Mouse (Mus musculus) liver, embryonic 13.5 days (tissue): ENCODE results near the gene Plcb1. TPM values are rescaled to one million over a fixed set of nuclear protein-coding genes. Genes with fewer than 3 reads are reported as not detected.
"Not testable (repeated sequence)": the region's sequence is repeated elsewhere in the genome, so short reads cannot be mapped to it uniquely, and the experiment has no call there.

ENCODE experiments used
- ATAC-seq: fragments of 200-750 bp; cut with Nextera tagmentation; 2 replicates; pipeline ENCODE4 v1.8.0; 2017; ENCODE audit warnings: low read depth, mild to moderate bottlenecking, moderate number of reproducible peaks, moderate library complexity
- DNase-seq: peaks from one replicate; pipeline ENCODE4 v3.0.0; 2022
- H3K27ac ChIP-seq: fragments of 300-500 bp; sonication (generic); 2 replicates; pipeline ENCODE4 v1.5.1; 2015; ENCODE audit warnings: moderate library complexity, mild to moderate bottlenecking, inconsistent platforms
- H3K27me3 ChIP-seq: fragments of 300-500 bp; sonication (generic); 2 replicates; pipeline ENCODE4 v1.6.1; 2015; ENCODE audit warnings: mild to moderate bottlenecking, inconsistent platforms
- H3K36me3 ChIP-seq: fragments of 300-500 bp; sonication (generic); 2 replicates; pipeline ENCODE4 v1.6.1; 2015; ENCODE audit warnings: mild to moderate bottlenecking, inconsistent platforms
- H3K4me1 ChIP-seq: fragments of 300-500 bp; sonication (generic); replicated peaks from 2 replicates; pipeline ENCODE4 v1.6.1; 2015; ENCODE audit warnings: inconsistent platforms
- H3K4me2 ChIP-seq: fragments of 300-500 bp; sonication (generic); 2 replicates; pipeline ENCODE4 v1.6.1; 2015; ENCODE audit warnings: inconsistent platforms, mild to moderate bottlenecking, moderate library complexity
- H3K4me3 ChIP-seq: fragments of 300-500 bp; sonication (generic); replicated peaks from 2 replicates; pipeline ENCODE4 v1.5.1; 2015; ENCODE audit warnings: mild to moderate bottlenecking, inconsistent platforms
- H3K9ac ChIP-seq: fragments of 300-500 bp; sonication (generic); 2 replicates; pipeline ENCODE4 v1.6.1; 2015; ENCODE audit warnings: mild to moderate bottlenecking, inconsistent platforms
- H3K9me3 ChIP-seq: fragments of 300-500 bp; sonication (generic); replicated peaks from 2 replicates; pipeline ENCODE4 v1.6.1; 2016; ENCODE audit warnings: inconsistent platforms
- WGBS: fragments of 180-500 bp; shearing (Covaris S2); methylation state at CpG from one replicate; pipeline ENCODE4 v1.1.7; 2015; ENCODE audit not compliant: insufficient replicate concordance; 5-methylcytosine and 5-hydroxymethylcytosine counted together
- polyA plus RNA-seq: library from polyadenylated mRNA; unstranded; fragments of >200 nt; fragmentation: Nextera tagmentation; extraction: Ambion mirVana; gene quantifications from 2 replicates; pipeline ENCODE4 v1.2.1, GENCODE M21; 2015

Plcb1 gene
- polyA plus RNA-seq, 1 experiment from 2014 or later: 2.4 TPM

DNA sequence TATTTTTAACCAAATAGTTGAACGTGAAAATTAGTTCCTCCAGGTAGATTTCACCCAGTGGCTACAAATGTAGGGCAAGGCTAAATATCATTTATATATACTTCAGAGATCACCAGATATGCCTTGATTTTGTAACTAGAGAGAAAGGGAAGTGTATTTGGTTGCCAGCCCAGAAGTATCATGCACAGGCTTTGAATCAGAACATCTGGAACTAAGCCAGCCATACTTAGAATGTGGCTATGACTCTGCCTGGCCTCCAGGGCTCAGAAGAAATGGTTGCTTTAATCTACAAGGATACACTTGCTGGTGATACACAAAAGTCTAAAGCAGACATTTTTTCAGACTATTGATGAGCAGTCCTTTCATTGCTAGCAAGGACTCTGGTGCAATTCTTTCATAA is 191.8 kb downstream of the Plcb1 start:
- Histone ChIP-seq H3K27ac (no peak overlapping the region), H3K27me3 (no peaks in the 10 kb centered on the region), H3K4me2 (no peak overlapping the region), H3K9me3 (no peaks in the 10 kb centered on the region), H3K4me1 (no peaks in the 10 kb centered on the region; the same call in 1 of the 2 replicates), H3K36me3 (no peaks in the 10 kb centered on the region), H3K9ac (no peak overlapping the region), H3K4me3 (no peak overlapping the region)
- 65% methylated on average over 1 of the region's 1 CpGs for WGBS
- ATAC-seq (no peak), DNase-seq (no peak)

DNA sequence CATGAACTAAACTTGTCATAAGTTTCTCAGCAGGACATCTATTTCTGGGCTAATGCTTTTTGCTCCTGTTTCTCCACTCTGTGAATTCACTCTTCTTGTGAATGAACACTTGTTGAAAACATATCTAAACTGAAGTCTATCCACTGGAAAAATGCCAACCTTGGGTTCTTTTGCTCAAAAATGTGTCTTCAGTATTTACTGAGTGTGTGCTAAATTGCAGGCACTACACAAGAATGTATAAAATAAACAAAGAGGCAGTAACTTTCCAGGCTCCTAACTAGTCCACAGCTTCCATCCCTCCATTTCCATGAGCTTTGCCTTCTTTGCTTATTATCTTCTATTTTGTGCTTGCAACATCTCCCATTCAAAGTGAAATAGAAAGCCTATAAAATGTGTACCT is 195.5 kb downstream of the Plcb1 start:
- H3K27me3 ChIP-seq: no peaks in the 10 kb centered on the region
- H3K9ac ChIP-seq: no peak overlapping the region
- DNase-seq: no peak
- no peaks in the 10 kb centered on the region for H3K36me3 ChIP-seq
- H3K9me3 ChIP-seq: no peaks in the 10 kb centered on the region
- H3K4me2 ChIP-seq: no peak overlapping the region
- no peak for ATAC-seq
- no peaks in the 10 kb centered on the region; the same call in 1 of the 2 replicates for H3K4me1 ChIP-seq
- no peak overlapping the region for H3K4me3 ChIP-seq
- no peak overlapping the region for H3K27ac ChIP-seq

DNA sequence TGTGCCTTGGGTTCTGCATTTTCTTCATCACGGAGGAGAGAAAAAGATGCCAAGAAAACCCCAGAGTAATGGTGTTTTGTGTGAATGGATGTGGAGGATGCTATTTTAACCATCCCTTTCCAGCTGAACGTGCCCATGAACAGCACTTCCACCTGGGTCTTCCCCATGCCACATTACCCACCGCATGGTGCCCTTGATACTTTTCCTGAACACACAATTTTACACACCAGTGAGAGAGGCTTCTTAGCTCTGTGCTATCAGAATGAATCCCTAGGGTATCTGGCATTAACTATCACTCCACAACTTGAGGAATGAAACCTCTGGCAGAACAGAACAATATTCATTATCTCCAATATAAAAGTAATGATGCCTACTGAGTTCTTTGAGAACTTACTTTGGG is 199.0 kb downstream of the Plcb1 start:
- no peaks in the 10 kb centered on the region for H3K9me3 ChIP-seq
- no peaks in the 10 kb centered on the region for H3K36me3 ChIP-seq
- H3K9ac ChIP-seq: no peak overlapping the region
- H3K4me3 ChIP-seq: no peak overlapping the region
- no peaks in the 10 kb centered on the region for H3K27me3 ChIP-seq
- no peak overlapping the region for H3K4me2 ChIP-seq
- DNase-seq (no peak), ATAC-seq (no peak)
- H3K4me1 ChIP-seq: peaks cover 6% of the 10 kb centered on the region
- WGBS: 78% methylated on average over 3 of the region's 3 CpGs
- H3K27ac ChIP-seq: no peak overlapping the region

DNA sequence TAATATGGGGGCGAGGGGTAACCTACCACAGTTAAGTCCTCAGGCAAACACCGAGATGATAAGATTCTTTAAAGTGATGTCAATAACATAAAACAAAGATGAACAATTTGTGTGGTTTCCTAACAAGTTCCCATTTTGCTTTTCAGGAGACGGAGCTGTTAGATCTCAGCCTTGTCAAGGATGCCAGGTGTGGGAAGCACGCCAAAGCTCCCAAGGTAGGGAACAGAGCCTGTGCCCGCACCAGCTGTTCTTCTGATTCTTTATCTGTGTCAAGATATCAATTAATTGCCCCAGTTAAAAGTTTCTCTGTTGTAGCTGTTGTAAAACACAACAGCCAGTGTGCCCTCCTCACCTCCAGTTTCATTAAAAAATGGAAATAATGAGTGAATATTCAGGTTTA is 202.1 kb downstream of the Plcb1 start:
- Histone ChIP-seq H3K4me3 (no peak overlapping the region), H3K4me1 (peaks cover 7% of the 10 kb centered on the region), H3K9me3 (no peaks in the 10 kb centered on the region), H3K4me2 (no peak overlapping the region), H3K27ac (no peak overlapping the region), H3K9ac (no peak overlapping the region), H3K27me3 (no peaks in the 10 kb centered on the region), H3K36me3 (no peaks in the 10 kb centered on the region)
- ATAC-seq: no peak
- 65% methylated on average over 5 of the region's 5 CpGs for WGBS
- DNase-seq: no peak

DNA sequence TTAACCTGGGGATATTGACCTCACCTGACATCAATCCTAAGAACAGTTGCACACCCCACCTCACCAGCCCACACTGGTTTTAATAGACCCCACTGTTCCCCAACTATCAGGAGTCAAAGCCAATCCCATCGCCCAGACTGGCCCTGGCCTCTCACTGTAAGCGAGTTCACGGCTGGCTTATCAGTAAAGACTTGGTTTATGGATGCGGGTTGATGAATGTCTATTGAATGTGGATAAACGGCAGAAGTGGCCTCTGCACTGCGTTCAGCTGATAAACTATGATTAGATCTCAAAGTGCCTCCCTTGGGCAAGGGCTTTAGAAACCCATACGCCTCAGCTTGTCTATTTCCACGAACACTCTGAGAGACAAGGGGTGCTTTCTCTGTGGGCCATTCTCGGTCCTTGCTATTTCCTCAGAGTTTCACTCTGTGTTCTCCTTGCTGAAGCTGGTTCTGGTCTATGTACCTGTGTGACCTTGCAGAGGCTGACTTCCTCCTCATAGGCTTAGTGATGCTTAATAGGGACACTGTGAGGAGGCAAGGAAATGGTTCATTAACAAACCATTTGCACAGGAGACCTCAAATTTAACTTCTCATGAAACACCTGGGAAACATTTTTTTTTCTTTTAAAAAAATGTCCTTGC is 203.9 kb downstream of the Plcb1 start:
- Histone ChIP-seq H3K4me3 (no peak overlapping the region), H3K9me3 (no peaks in the 10 kb centered on the region), H3K36me3 (no peaks in the 10 kb centered on the region), H3K27ac (no peak overlapping the region), H3K9ac (no peak overlapping the region), H3K27me3 (no peaks in the 10 kb centered on the region), H3K4me2 (no peak overlapping the region), H3K4me1 (peaks cover 7% of the 10 kb centered on the region)
- 42% methylated on average over 9 of the region's 9 CpGs for WGBS
- DNase-seq (no peak), ATAC-seq (peak; percentile 58; the same call in 1 of the 2 replicates)

DNA sequence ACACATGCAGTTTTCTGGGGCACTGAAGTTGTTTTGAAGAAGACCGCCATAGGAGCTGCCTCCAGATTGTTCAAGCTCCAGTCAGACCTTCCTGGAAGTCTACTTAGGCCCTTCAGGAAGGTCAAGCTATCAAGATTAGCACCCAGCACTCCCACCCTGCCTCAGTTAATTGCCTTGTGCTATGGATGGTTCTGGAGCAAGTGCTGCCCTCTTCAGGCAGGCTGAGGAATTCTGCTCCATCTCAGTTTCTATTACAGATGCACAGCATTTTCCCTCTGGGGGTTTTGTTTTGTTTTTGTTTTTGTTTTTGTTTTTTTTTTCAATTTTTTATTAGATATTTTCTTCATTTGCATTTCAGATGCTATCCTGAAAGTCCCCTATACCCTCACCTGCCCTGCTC is 221.3 kb downstream of the Plcb1 start:
- H3K36me3 ChIP-seq: no peaks in the 10 kb centered on the region
- H3K27ac ChIP-seq: no peak overlapping the region
- H3K9me3 ChIP-seq: no peaks in the 10 kb centered on the region
- DNase-seq (peak; percentile 1), ATAC-seq (no peak)
- no peaks in the 10 kb centered on the region for H3K27me3 ChIP-seq
- H3K4me2 ChIP-seq: no peak overlapping the region
- H3K9ac ChIP-seq: no peak overlapping the region
- 86% methylated on average over 1 of the region's 1 CpGs for WGBS
- H3K4me1 ChIP-seq: no peaks in the 10 kb centered on the region
- no peak overlapping the region for H3K4me3 ChIP-seq

DNA sequence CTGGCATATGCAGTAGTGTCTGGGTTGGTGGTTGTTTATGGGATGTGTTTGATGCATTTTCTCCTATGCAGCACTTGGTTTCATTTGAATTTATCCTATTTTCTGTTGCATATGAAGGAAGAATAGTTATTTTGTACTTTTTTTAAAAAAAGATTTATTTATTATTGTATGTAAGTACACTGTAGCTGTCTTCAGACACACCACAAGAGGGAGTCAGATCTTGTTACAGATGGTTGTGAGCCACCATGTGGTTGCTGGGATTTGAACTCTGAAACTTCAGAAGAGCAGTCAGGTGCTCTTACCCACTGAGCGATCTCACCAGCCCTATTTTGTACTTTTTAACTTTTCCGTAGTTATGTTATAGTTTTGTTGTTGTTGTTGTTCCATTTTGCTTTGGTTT is 222.0 kb downstream of the Plcb1 start:
- H3K27me3 ChIP-seq, H3K9me3 ChIP-seq, DNase-seq, H3K27ac ChIP-seq, H3K4me2 ChIP-seq, H3K9ac ChIP-seq, H3K36me3 ChIP-seq, H3K4me1 ChIP-seq, ATAC-seq, H3K4me3 ChIP-seq: not testable (repeated sequence)
- WGBS: 80% methylated on average over 2 of the region's 2 CpGs

DNA sequence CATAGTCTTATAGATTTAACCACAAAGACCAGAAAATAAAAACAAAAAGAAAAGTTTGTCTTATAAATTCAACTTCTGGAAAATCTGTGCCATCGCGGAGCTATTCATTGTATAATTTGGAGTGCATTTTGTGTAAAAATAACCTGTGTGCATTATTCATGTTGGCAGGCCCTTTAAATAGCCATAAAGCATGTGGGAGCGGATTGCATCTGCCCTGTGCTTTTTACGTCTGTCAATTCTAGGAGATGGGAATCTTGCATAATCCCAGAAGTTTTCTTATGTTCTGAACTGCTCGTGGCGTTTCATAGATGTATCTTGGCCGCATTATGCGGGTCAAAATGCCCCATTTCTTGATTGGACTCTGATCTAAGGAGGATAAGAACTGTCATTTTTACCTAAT is 224.5 kb downstream of the Plcb1 start:
- DNase-seq: no peak

DNA sequence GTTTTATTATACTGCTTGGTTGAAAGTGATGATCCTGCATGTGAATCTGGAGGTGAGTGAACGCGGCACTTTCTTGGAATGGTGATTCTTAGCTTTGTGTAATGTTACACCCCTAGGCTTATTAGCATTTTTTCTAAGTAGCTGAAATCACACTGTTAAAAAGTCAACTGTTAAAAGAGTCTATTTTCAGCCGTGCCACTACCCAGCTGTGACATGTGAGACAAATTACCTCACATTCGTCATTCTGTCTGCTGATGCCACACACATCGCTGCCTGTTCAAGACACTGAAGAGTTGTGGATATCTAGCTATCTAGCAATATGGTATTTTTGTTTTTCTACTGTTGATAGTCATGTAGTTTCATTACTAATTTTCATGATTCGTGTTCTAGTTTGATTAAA is 229.6 kb downstream of the Plcb1 start:
- Histone ChIP-seq H3K9ac (no peak overlapping the region), H3K36me3 (no peaks in the 10 kb centered on the region), H3K27me3 (no peaks in the 10 kb centered on the region), H3K4me3 (no peak overlapping the region), H3K27ac (no peak overlapping the region), H3K9me3 (no peaks in the 10 kb centered on the region), H3K4me1 (no peaks in the 10 kb centered on the region), H3K4me2 (no peak overlapping the region)
- WGBS: 53% methylated on average over 6 of the region's 6 CpGs
- ATAC-seq (no peak), DNase-seq (no peak)

More for the DNA sequence above, 224.5 kb downstream of the Plcb1 start:
- no peak overlapping the region for H3K4me3 ChIP-seq
- 75% methylated on average over 8 of the region's 8 CpGs for WGBS
- H3K27ac ChIP-seq: no peak overlapping the region
- H3K9ac ChIP-seq: no peak overlapping the region
- no peak for ATAC-seq
- H3K36me3 ChIP-seq: no peaks in the 10 kb centered on the region
- H3K9me3 ChIP-seq: no peaks in the 10 kb centered on the region
- no peaks in the 10 kb centered on the region for H3K27me3 ChIP-seq
- H3K4me2 ChIP-seq: no peak overlapping the region
- no peaks in the 10 kb centered on the region for H3K4me1 ChIP-seq

DNA sequence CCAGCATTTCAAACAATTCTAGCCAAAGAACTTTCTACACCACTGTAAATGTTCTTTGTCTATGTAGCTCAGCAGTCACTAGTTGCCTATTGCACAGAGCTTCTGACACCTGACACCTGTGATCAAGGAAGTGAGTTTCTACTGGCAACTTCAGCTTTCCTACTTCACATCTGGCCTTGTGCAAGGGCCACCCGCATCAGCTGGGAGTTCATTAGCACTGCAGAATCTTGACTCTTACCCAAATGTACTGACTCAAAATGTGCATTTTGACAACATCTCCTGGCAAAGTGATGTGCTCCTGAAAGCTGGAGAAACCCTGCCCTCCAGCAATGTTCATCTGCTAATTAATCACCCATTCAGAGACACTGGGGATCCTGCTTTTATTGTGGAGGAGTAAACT is 232.4 kb downstream of the Plcb1 start:
- no peak for DNase-seq
- H3K9me3 ChIP-seq: no peaks in the 10 kb centered on the region
- no peaks in the 10 kb centered on the region for H3K4me1 ChIP-seq
- no peaks in the 10 kb centered on the region for H3K27me3 ChIP-seq
- H3K27ac ChIP-seq: no peak overlapping the region
- no peak overlapping the region for H3K4me2 ChIP-seq
- no peaks in the 10 kb centered on the region for H3K36me3 ChIP-seq
- 73% methylated on average over 1 of the region's 1 CpGs for WGBS
- no peak overlapping the region for H3K9ac ChIP-seq
- no peak overlapping the region for H3K4me3 ChIP-seq
- no peak for ATAC-seq

DNA sequence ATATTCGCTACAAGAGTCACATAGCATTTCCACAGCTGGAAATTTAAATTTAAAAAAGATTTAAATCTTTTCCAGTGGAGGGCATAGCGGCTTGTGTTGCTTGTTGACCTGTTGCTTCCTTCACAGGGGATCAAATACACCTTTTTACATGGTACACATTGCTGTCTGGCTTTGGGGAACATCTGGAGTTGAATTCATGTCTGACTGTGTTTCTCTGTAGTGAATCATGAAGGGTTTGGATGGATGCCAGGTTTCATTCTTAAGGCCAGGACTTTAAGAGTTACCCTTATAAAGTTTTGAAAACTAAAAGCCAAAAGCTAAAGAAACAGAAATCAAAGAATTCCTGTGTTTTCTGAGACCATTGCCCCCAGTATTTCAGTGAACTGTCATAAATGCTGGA is 232.8 kb downstream of the Plcb1 start:
- Histone ChIP-seq H3K9ac (no peak overlapping the region), H3K27me3 (no peaks in the 10 kb centered on the region), H3K9me3 (no peaks in the 10 kb centered on the region), H3K4me2 (no peak overlapping the region), H3K27ac (no peak overlapping the region), H3K4me1 (no peaks in the 10 kb centered on the region), H3K36me3 (no peaks in the 10 kb centered on the region), H3K4me3 (no peak overlapping the region)
- ATAC-seq (no peak), DNase-seq (no peak)
- 62% methylated on average over 2 of the region's 2 CpGs for WGBS

DNA sequence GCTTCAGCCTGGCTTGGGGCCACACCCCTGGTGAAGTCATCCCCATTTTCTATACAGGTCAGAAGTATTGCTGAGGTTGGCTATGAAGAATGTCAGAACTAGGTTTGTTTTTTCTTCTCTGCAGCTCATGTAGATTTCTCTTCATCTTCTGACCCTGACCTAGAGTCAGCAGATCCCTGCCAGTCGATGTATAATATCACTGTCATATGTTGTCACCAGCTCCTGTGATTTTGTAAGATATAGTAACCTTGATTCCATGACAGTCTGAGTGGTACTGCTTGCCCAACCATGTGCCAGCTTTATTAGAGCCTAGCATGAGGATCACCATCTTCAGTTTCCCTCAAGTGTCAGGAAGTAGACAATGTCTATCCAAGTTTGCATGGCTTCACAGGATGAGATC is 233.7 kb downstream of the Plcb1 start:
- 48% methylated on average over 1 of the region's 1 CpGs for WGBS
- ATAC-seq (no peak), DNase-seq (no peak)
- Histone ChIP-seq H3K4me3 (no peak overlapping the region), H3K4me2 (no peak overlapping the region), H3K27ac (no peak overlapping the region), H3K36me3 (no peaks in the 10 kb centered on the region), H3K27me3 (no peaks in the 10 kb centered on the region), H3K9me3 (no peaks in the 10 kb centered on the region), H3K4me1 (no peaks in the 10 kb centered on the region), H3K9ac (no peak overlapping the region)
